Comparison of ENCODE assay signal across 28 mouse cellular contexts in genomic region chr10:94445192-94445591, GRCm38 (mm10).
"Had no signal": no experiment of that assay in that cellular context is flagged by ENCODE, and none has a peak within 500 bp of the region (broad histone marks: within the 10 kb centered on the region; RNA-seq: fewer than 3 reads in every experiment).

No protein-coding gene starts in this region.

- H3K9ac ChIP-seq: heart, embryonic 13.5 days; heart, embryonic 15.5 days; hindbrain, embryonic 13.5 days; hindbrain, embryonic 15.5 days; intestine, embryonic 15.5 days; kidney, embryonic 15.5 days; limb, embryonic 12.5 days; liver, embryonic 13.5 days; liver, embryonic 15.5 days had no signal

- H3K4me2 ChIP-seq: heart, embryonic 11.5 days; heart, embryonic 13.5 days; heart, embryonic 15.5 days; hindbrain, embryonic 13.5 days; hindbrain, embryonic 15.5 days; intestine, embryonic 15.5 days; kidney, embryonic 15.5 days; limb, embryonic 12.5 days; liver, embryonic 11.5 days; liver, embryonic 13.5 days; liver, embryonic 15.5 days had no signal

- H3K27me3 ChIP-seq: heart, embryonic 13.5 days; heart, embryonic 15.5 days; hindbrain, embryonic 13.5 days; hindbrain, embryonic 15.5 days; intestine, embryonic 15.5 days; kidney, embryonic 15.5 days; limb, embryonic 12.5 days; liver, embryonic 13.5 days; liver, embryonic 15.5 days had no signal

- H3K27ac ChIP-seq: heart, adult 2 months; heart, embryonic 13.5 days; heart, embryonic 15.5 days; hindbrain, embryonic 13.5 days; hindbrain, embryonic 15.5 days; hindbrain, postnatal 0 days; intestine, embryonic 15.5 days; kidney, embryonic 15.5 days; kidney, postnatal 0 days; limb, embryonic 10.5 days; limb, embryonic 12.5 days; liver, embryonic 13.5 days; liver, embryonic 15.5 days had no signal

- H3K4me1 ChIP-seq: liver, embryonic 15.5 days had no signal

- H3K9me3 ChIP-seq: heart, embryonic 13.5 days; heart, embryonic 15.5 days; hindbrain, embryonic 13.5 days; hindbrain, embryonic 15.5 days; intestine, embryonic 15.5 days; kidney, embryonic 15.5 days; limb, embryonic 10.5 days; limb, embryonic 12.5 days; liver, embryonic 13.5 days; liver, embryonic 15.5 days had no signal

- H3K36me3 ChIP-seq: heart, embryonic 13.5 days; heart, embryonic 15.5 days; hindbrain, embryonic 13.5 days; hindbrain, embryonic 15.5 days; intestine, embryonic 15.5 days; kidney, embryonic 15.5 days; limb, embryonic 10.5 days; limb, embryonic 12.5 days; liver, embryonic 13.5 days; liver, embryonic 15.5 days had no signal

- ATAC-seq: hindbrain, postnatal 0 days; intestine, embryonic 15.5 days; intestine, postnatal 0 days had no signal

- H3K4me3 ChIP-seq: heart, adult 2 months; heart, embryonic 13.5 days; heart, embryonic 15.5 days; hindbrain, embryonic 13.5 days; hindbrain, embryonic 15.5 days; intestine, embryonic 15.5 days; kidney, embryonic 15.5 days; limb, embryonic 10.5 days; limb, embryonic 12.5 days; liver, embryonic 13.5 days; liver, embryonic 15.5 days had no signal

- DNase-seq: gastrocnemius, postnatal 14 days; gastrocnemius, postnatal 36 days; heart, adult 11 months; heart, adult 2 months; heart, postnatal 14 days; heart, postnatal 36 days; kidney, adult 18-20 months; kidney, adult 9 months; kidney, postnatal 14 days; kidney, postnatal 36 days; layer of hippocampus, adult 9-11 months; layer of hippocampus, postnatal 36 days; liver; liver, embryonic 13.5 days had no signal
